In the genomic region with DNA sequence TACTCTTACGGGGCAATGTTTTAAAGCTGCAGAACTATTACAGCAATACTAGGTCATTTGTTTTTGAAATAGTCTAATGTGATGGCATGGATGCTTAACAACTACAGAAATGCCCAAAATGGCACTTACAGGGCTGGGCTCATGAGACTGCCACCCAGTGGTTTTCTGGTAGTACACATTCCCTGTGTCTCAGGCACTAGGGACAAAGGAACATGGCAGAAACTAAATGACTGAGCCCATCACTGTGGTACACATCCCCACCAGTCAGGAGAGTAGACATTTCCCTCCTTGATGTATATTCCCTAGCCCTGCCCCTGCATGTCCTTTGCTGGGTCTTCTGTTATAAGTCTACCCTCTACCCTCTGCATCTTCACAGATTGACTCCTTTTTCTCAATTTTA, we compare ENCODE assay signal across 14 mouse cellular contexts. TPM values are rescaled to one million over a fixed set of nuclear protein-coding genes. Genes with fewer than 3 reads are reported as not detected.
DNase-seq lines count a peak whose midpoint lies in the region; ATAC-seq and TF ChIP-seq lines count a peak whose summit lies in the region.
"Had no signal": no experiment of that assay in that cellular context is flagged by ENCODE, and none has a peak within 500 bp of the region (broad histone marks: within the 10 kb centered on the region; RNA-seq: fewer than 3 reads in every experiment).

No protein-coding gene starts in this region.

- H3K4me2 ChIP-seq in midbrain, postnatal 0 days (ENCODE audit: low read depth, low read length, poor library complexity, severe bottlenecking): no peak overlapping the region
- H3K4me2 ChIP-seq in midbrain, embryonic 13.5 days (replicated peaks): no peak overlapping the region
- H3K4me2 ChIP-seq: embryonic facial prominence, embryonic 15.5 days; limb, embryonic 13.5 days had no signal

- TF ChIP-seq POLR2A in brain, embryonic 14.5 days (IDR thresholded peaks at IDR 0.05; ENCODE audit: borderline replicate concordance, extremely low read depth, insufficient read depth, insufficient read length, poor library complexity, severe bottlenecking): no peak
- no peak for TF ChIP-seq POLR2A in thymus, adult 2 months (IDR thresholded peaks at IDR 0.05; ENCODE audit: control insufficient read depth, extremely low read depth, insufficient read depth, low read length, poor library complexity)

- WGBS in midbrain, postnatal 0 days: 90% methylated on average over 1 of the region's 1 CpGs
- 90% methylated on average over 1 of the region's 1 CpGs for WGBS in midbrain, embryonic 13.5 days
- WGBS in thymus, adult 2 months: 97% methylated on average over 1 of the region's 1 CpGs

- H3K27me3 ChIP-seq in midbrain, postnatal 0 days (ENCODE audit: insufficient read depth, low read length): no peaks in the 10 kb centered on the region
- H3K27me3 ChIP-seq in midbrain, embryonic 13.5 days: no peaks in the 10 kb centered on the region
- no peaks in the 10 kb centered on the region for H3K27me3 ChIP-seq in thymus, adult 2 months (ENCODE audit: control insufficient read depth, insufficient read depth, low read length)
- H3K27me3 ChIP-seq: embryonic facial prominence, embryonic 15.5 days; limb, embryonic 13.5 days had no signal

- no peaks in the 10 kb centered on the region; the same call in 1 of the 2 replicates for H3K36me3 ChIP-seq in midbrain, postnatal 0 days (ENCODE audit: insufficient read depth, low read length)
- H3K36me3 ChIP-seq in midbrain, embryonic 13.5 days: no peaks in the 10 kb centered on the region
- H3K36me3 ChIP-seq in thymus, adult 2 months (ENCODE audit: control insufficient read depth, insufficient read depth, low read length): no peaks in the 10 kb centered on the region
- H3K36me3 ChIP-seq: embryonic facial prominence, embryonic 15.5 days; limb, embryonic 13.5 days had no signal

- no peak for ATAC-seq in midbrain, postnatal 0 days (ENCODE audit: low FRiP score)
- ATAC-seq in midbrain, embryonic 13.5 days: no peak

- H3K27ac ChIP-seq in midbrain, postnatal 0 days (ENCODE audit: low read depth, low read length): no peak overlapping the region
- no peak overlapping the region for H3K27ac ChIP-seq in midbrain, embryonic 13.5 days
- no peak overlapping the region for H3K27ac ChIP-seq in thymus, adult 2 months (ENCODE audit: control insufficient read depth, insufficient read depth, low read length)
- H3K27ac ChIP-seq: embryonic facial prominence, embryonic 15.5 days; limb, embryonic 13.5 days; macrophage had no signal

- H3K9me3 ChIP-seq in midbrain, postnatal 0 days (ENCODE audit: low read length): no peaks in the 10 kb centered on the region
- no peaks in the 10 kb centered on the region for H3K9me3 ChIP-seq in midbrain, embryonic 13.5 days
- H3K9me3 ChIP-seq: embryonic facial prominence, embryonic 15.5 days; limb, embryonic 13.5 days had no signal

- H3K9ac ChIP-seq in midbrain, postnatal 0 days (replicated peaks; ENCODE audit: low read length, poor library complexity, severe bottlenecking): no peak overlapping the region
- H3K9ac ChIP-seq in midbrain, embryonic 13.5 days (replicated peaks): no peak overlapping the region
- H3K9ac ChIP-seq: embryonic facial prominence, embryonic 15.5 days; limb, embryonic 13.5 days had no signal

- H3K4me3 ChIP-seq in midbrain, postnatal 0 days (ENCODE audit: low read depth, low read length): no peak overlapping the region
- H3K4me3 ChIP-seq in midbrain, embryonic 13.5 days (replicated peaks): no peak overlapping the region
- H3K4me3 ChIP-seq in thymus, adult 2 months (ENCODE audit: control insufficient read depth, insufficient read depth, low read length): no peak overlapping the region
- H3K4me3 ChIP-seq: embryonic facial prominence, embryonic 15.5 days; limb, embryonic 13.5 days; myocyte had no signal

- H3K4me1 ChIP-seq in midbrain, postnatal 0 days (ENCODE audit: insufficient read depth, low read length): no peaks in the 10 kb centered on the region
- no peaks in the 10 kb centered on the region for H3K4me1 ChIP-seq in midbrain, embryonic 13.5 days (replicated peaks)
- H3K4me1 ChIP-seq in thymus, adult 2 months (replicated peaks; ENCODE audit: control insufficient read depth, insufficient read depth, low read length): no peaks in the 10 kb centered on the region
- H3K4me1 ChIP-seq: embryonic facial prominence, embryonic 15.5 days; limb, embryonic 13.5 days had no signal

- TF ChIP-seq CTCF in midbrain, postnatal 0 days (IDR thresholded peaks at IDR 0.05): peak; percentile 38
- peak; percentile 14; the same call in 1 of the 2 replicates for TF ChIP-seq CTCF in brain, embryonic 14.5 days (IDR thresholded peaks at IDR 0.05; ENCODE audit: borderline replicate concordance, extremely low read depth, insufficient read depth, insufficient read length)
- TF ChIP-seq CTCF in thymus, adult 2 months (IDR thresholded peaks at IDR 0.05; ENCODE audit: borderline replicate concordance, control insufficient read depth, extremely low read depth, insufficient read depth, low read length, poor library complexity): no peak

- DNase-seq in heart, adult 11 months: peak; percentile 70
- DNase-seq in heart, adult 8-10 months (ENCODE audit: low spot score): no peak
- DNase-seq in midbrain, postnatal 0 days (ENCODE audit: low spot score): no peak
- DNase-seq in brain, embryonic 14.5 days (ENCODE audit: low read depth): no peak
- DNase-seq in ovary, postnatal 10 days (ENCODE audit: low spot score): no peak
- no peak for DNase-seq in thymus, adult 2 months
- DNase-seq in frontal cortex, postnatal 25 days (ENCODE audit: low spot score in 2 of 2): no peak
- DNase-seq: cerebellum, adult 9-11 months; kidney, adult 11 months had no signal

RNA-seq across cellular contexts. Expression of gene Capsl, which starts 16.2 kb away (rescaled TPM):
- not detected for total RNA-seq in heart, adult 8-10 months (2022)
- total RNA-seq in midbrain, postnatal 0 days (2014; rRNA removed): 1.7 and 3.0 TPM in 2 replicates
- 3.6 and 6.4 TPM in 2 replicates for polyA plus RNA-seq in midbrain, postnatal 0 days (2015; fragmentation: Nextera tagmentation; extraction: Ambion mirVana)
- 0.81 and 2.3 TPM in 2 replicates for polyA plus RNA-seq in midbrain, embryonic 13.5 days (2015; fragmentation: Nextera tagmentation; extraction: Ambion mirVana)
- polyA plus RNA-seq in brain, embryonic 14.5 days (2012; rRNA removed): 1.4 and 1.8 TPM in 2 replicates
- polyA plus RNA-seq in thymus, adult 2 months (2012; rRNA removed): 0.66 and 0.89 TPM in 2 replicates
- polyA plus RNA-seq: myocyte had no signal
